Mouse (Mus musculus) neutrophil, adult 65 days (primary cell): Measurements from ENCODE around the gene Aldh1l1. TPM values are rescaled to one million over a fixed set of nuclear protein-coding genes. Genes with fewer than 3 reads are reported as not detected.

ENCODE experiments used
- total RNA-seq: library from RNA; stranded (reverse); gene quantifications from 2 replicates; pipeline ENCODE4 v1.2.4, GENCODE M21; 2023

Gene Aldh1l1
- 0.79 TPM in 1 of 2 replicates, not detected in the other for total RNA-seq

GRCm38 (mm10) chr6:90486176-90486921, at the start of gene Aldh1l1:
Gene Aldh1l1, plus strand, starts transcription at chr6:90486427.

GRCm38 (mm10) chr6:90462181-90462706, 24.0 kb upstream of the Aldh1l1 start, which contains the start of gene Klf15:
Gene Klf15, plus strand, starts transcription at chr6:90462576.

GRCm38 (mm10) chr6:90604533-90605297, 118.5 kb downstream of the Aldh1l1 start, which contains the start of gene Slc41a3:
Gene Slc41a3, plus strand, starts transcription at chr6:90604725.

Other genes starting within 250 kb of the Aldh1l1 start
- not detected in 2 replicates for gene Vmn1r54, start 240.1 kb upstream of the Aldh1l1 start, total RNA-seq
- gene BC048671, start 185.2 kb upstream of the Aldh1l1 start, total RNA-seq = not detected in 2 replicates
- 29.0 and 35.1 TPM in 2 replicates for gene Chst13, start 161.2 kb upstream of the Aldh1l1 start, total RNA-seq
- gene Uroc1, start 153.1 kb upstream of the Aldh1l1 start, total RNA-seq = not detected in 2 replicates
- gene Zxdc, start 116.9 kb upstream of the Aldh1l1 start, total RNA-seq = 49.1 and 64.8 TPM in 2 replicates
- gene Cfap100, start 57.6 kb upstream of the Aldh1l1 start, total RNA-seq = not detected in 2 replicates
- not detected in 2 replicates for gene Klf15, start 23.9 kb upstream of the Aldh1l1 start, total RNA-seq
- gene Slc41a3, start 118.3 kb downstream of the Aldh1l1 start, total RNA-seq = 18.2 and 21.5 TPM in 2 replicates